Mouse (Mus musculus) central nervous system, embryonic 11.5 days (tissue): Measurements from ENCODE around the gene Chd1. TPM values are rescaled to one million over a fixed set of nuclear protein-coding genes. Genes with fewer than 3 reads are reported as not detected.

Experiments used
- polyA plus RNA-seq: library from polyadenylated mRNA; depleted of rRNA; stranded (reverse); fragments of >200 nt; gene quantifications from 2 replicates; pipeline ENCODE4 v1.2.3, GENCODE M21; 2012; rRNA removed

Chd1 gene
- 20.4 and 25.7 TPM in 2 replicates for polyA plus RNA-seq

GRCm38 (mm10) chr17:15704475-15705300 lies at the start of gene Chd1:
Gene Chd1, plus strand, starts transcription at chr17:15704967.

Other genes with a start within 250 kb of the Chd1 start
- 194 and 198 TPM in 2 replicates for gene Psmb1, start 205.2 kb upstream of the Chd1 start, polyA plus RNA-seq
- 36.6 and 82.1 TPM in 2 replicates for gene Tbp, start 205.1 kb upstream of the Chd1 start, polyA plus RNA-seq
- 29.4 and 39.3 TPM in 2 replicates for gene Pdcd2, start 177.7 kb upstream of the Chd1 start, polyA plus RNA-seq
- 3.8 and 4.1 TPM in 2 replicates for gene Prdm9, start 140.6 kb upstream of the Chd1 start, polyA plus RNA-seq
- 99.3 and 137 TPM in 2 replicates for gene Rgmb, start 126.1 kb downstream of the Chd1 start, polyA plus RNA-seq